Mouse (Mus musculus): ENCODE results near the gene Spaca6.

- TF ChIP-seq CTCF (IDR thresholded peaks at IDR 0.05; ENCODE audit: low read depth, low read length): no peak
- TF ChIP-seq POLR2A (IDR thresholded peaks at IDR 0.05; ENCODE audit: extremely low read depth, insufficient read depth, low read length): no peak
Observed at GRCm38 (mm10) chr17:17828191-17828981, 1.4 kb downstream of the Spaca6 start.

Data from liver, adult 2 months (tissue).